Mouse (Mus musculus): Measurements from ENCODE around the gene Acaca. TPM values are rescaled to one million over a fixed set of nuclear protein-coding genes. Genes with fewer than 3 reads are reported as not detected.

Acaca gene
- polyA plus RNA-seq, 1 experiment from 2014 or later, result 5.5 TPM

GRCm38 (mm10) chr11:84179954-84180598 lies 50.6 kb downstream of the Acaca start:
- H3K4me3 ChIP-seq (replicated peaks; ENCODE audit: low read depth, low read length), result peak overlapping the region; percentile 77
- no peaks in the 10 kb centered on the region for H3K27me3 ChIP-seq (ENCODE audit: insufficient read depth, low read length)
- H3K9me3 ChIP-seq (replicated peaks; ENCODE audit: low read length), result no peaks in the 10 kb centered on the region
- TF ChIP-seq CTCF (IDR thresholded peaks at IDR 0.05; ENCODE audit: low read depth), result peak; percentile 33
- peak; percentile 89 for DNase-seq (ENCODE audit: low spot score)
- no peaks in the 10 kb centered on the region for H3K36me3 ChIP-seq (ENCODE audit: insufficient read depth, low read length)
- peak overlapping the region; percentile 92 for H3K4me2 ChIP-seq (ENCODE audit: low read length)
- WGBS, result under 1% methylated on average over 42 of the region's 44 CpGs
- peaks cover 9% of the 10 kb centered on the region; the same call in 1 of the 2 replicates for H3K4me1 ChIP-seq (replicated peaks; ENCODE audit: insufficient read depth, low read length)
- H3K27ac ChIP-seq, result peak overlapping the region; percentile 92
- H3K9ac ChIP-seq (ENCODE audit: low read depth, low read length), result peak overlapping the region; percentile 76
- ATAC-seq (replicated peaks; ENCODE audit: low FRiP score, low read depth), result peak; percentile 25

DNA sequence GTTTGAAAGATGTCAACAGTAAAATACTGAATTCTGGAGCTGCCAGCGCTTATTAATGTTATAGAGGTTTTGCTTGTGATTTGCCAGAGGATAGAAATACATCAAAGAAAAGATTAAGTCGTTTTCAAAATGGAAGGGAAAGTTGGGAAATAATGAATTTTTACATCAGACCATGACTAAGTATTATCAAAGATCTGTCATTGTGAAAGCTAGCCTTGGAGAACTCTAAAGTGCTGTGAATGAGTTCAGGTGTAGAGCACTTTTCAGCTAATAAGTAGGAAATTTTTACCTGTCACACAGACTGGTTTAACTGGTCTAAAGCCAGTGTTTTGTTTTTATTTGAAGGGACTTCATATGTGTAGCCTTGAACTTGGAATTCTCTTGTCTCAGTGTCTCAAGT lies 51.8 kb downstream of the Acaca start:
- H3K27me3 ChIP-seq (ENCODE audit: insufficient read depth, low read length), result no peaks in the 10 kb centered on the region
- ATAC-seq (replicated peaks; ENCODE audit: low FRiP score, low read depth) (no peak), DNase-seq (ENCODE audit: low spot score) (no peak)
- no peaks in the 10 kb centered on the region for H3K9me3 ChIP-seq (replicated peaks; ENCODE audit: low read length)
- H3K4me2 ChIP-seq (ENCODE audit: low read length), result no peak overlapping the region
- TF ChIP-seq CTCF (IDR thresholded peaks at IDR 0.05; ENCODE audit: low read depth), result no peak
- peaks cover 9% of the 10 kb centered on the region; the same call in 1 of the 2 replicates for H3K4me1 ChIP-seq (replicated peaks; ENCODE audit: insufficient read depth, low read length)
- H3K36me3 ChIP-seq (ENCODE audit: insufficient read depth, low read length), result no peaks in the 10 kb centered on the region
- 68% methylated on average over 2 of the region's 2 CpGs for WGBS
- H3K9ac ChIP-seq (ENCODE audit: low read depth, low read length), result no peak overlapping the region
- H3K27ac ChIP-seq, result no peak overlapping the region
- H3K4me3 ChIP-seq (replicated peaks; ENCODE audit: low read depth, low read length), result no peak overlapping the region

- DNase-seq (ENCODE audit: low spot score) (no peak), ATAC-seq (replicated peaks; ENCODE audit: low FRiP score, low read depth) (no peak)
- no peak for TF ChIP-seq CTCF (IDR thresholded peaks at IDR 0.05; ENCODE audit: low read depth)
- no peak overlapping the region for H3K4me2 ChIP-seq (ENCODE audit: low read length)
- H3K9me3 ChIP-seq (replicated peaks; ENCODE audit: low read length), result no peaks in the 10 kb centered on the region
- H3K4me1 ChIP-seq (replicated peaks; ENCODE audit: insufficient read depth, low read length), result no peaks in the 10 kb centered on the region
- 91% methylated on average over 3 of the region's 3 CpGs for WGBS
- H3K36me3 ChIP-seq (ENCODE audit: insufficient read depth, low read length), result no peaks in the 10 kb centered on the region
- no peak overlapping the region for H3K4me3 ChIP-seq (replicated peaks; ENCODE audit: low read depth, low read length)
- no peak overlapping the region for H3K27ac ChIP-seq
- H3K9ac ChIP-seq (ENCODE audit: low read depth, low read length), result no peak overlapping the region
- H3K27me3 ChIP-seq (ENCODE audit: insufficient read depth, low read length), result no peaks in the 10 kb centered on the region
These were observed 59.1 kb downstream of the Acaca start for GRCm38 (mm10) chr11:84188530-84188929.

DNA sequence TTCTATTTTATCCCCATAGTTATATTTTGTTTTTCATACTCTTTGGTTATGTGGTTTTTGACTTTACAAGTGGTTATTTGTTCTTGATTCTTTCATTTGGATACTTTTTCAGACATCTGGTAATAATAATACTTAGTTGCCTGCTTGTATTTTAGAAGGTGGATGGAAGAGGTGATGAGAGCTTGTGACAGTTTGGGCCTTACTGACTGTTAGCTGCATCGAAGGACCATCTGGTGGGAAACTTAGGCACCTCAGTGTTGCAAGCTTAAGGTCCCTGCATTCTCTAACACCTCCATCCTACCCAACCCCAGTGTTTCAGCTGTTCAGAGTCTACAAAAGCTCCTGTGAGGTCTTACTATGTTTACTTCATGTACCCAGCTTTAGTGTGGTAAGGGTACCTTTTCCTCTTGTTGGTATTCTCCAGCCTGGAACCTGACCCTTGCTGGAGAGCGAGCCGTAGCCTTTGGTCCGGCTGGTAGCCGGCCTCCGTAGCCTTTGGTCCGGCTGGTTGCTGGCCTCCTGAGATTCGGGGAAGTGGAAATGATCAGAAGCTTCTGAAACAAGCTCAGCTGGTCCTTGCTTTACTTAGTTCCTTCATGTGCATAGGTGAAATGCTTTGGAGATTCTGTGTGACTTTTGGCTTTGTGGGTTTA lies 61.2 kb downstream of the Acaca start:
- Histone ChIP-seq H3K4me1 (replicated peaks; ENCODE audit: insufficient read depth, low read length) (no peaks in the 10 kb centered on the region), H3K9me3 (replicated peaks; ENCODE audit: low read length) (no peaks in the 10 kb centered on the region), H3K4me3 (replicated peaks; ENCODE audit: low read depth, low read length) (no peak overlapping the region), H3K27me3 (ENCODE audit: insufficient read depth, low read length) (no peaks in the 10 kb centered on the region), H3K9ac (ENCODE audit: low read depth, low read length) (no peak overlapping the region), H3K4me2 (ENCODE audit: low read length) (no peak overlapping the region), H3K36me3 (ENCODE audit: insufficient read depth, low read length) (no peaks in the 10 kb centered on the region), H3K27ac (no peak overlapping the region)
- no peak for TF ChIP-seq CTCF (IDR thresholded peaks at IDR 0.05; ENCODE audit: low read depth)
- 81% methylated on average over 8 of the region's 8 CpGs for WGBS
- ATAC-seq (replicated peaks; ENCODE audit: low FRiP score, low read depth), result no peak
- no peak for DNase-seq (ENCODE audit: low spot score)

DNA sequence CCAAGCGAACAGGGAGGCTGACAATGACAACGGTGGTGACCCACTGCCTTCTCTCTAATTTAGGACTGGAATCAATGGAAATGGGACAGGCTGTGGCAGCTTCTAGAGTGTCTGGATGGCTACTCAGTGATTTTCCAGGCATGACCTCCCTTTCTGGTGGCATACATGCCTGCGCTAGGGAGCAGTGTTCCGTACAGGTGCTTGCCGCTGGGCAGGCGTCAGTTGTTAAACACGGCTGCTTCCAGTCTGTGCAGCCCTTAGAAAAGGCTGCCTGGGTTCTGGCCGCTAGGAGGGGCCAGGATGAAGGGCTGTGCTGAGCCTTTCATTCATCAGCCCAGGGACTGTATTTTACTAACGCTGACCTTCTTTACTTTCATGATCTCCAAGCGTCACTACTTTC lies 63.8 kb downstream of the Acaca start:
- H3K4me3 ChIP-seq (replicated peaks; ENCODE audit: low read depth, low read length), result no peak overlapping the region
- H3K9ac ChIP-seq (ENCODE audit: low read depth, low read length), result no peak overlapping the region
- 0 out of 2 replicates have a peak, but pooled peaks cover 5% of the 10 kb centered on the region for H3K36me3 ChIP-seq (ENCODE audit: insufficient read depth, low read length)
- 31% methylated on average over 10 of the region's 10 CpGs for WGBS
- H3K27me3 ChIP-seq (ENCODE audit: insufficient read depth, low read length), result no peaks in the 10 kb centered on the region
- peak; percentile 62 for TF ChIP-seq CTCF (IDR thresholded peaks at IDR 0.05; ENCODE audit: low read depth)
- no peaks in the 10 kb centered on the region for H3K9me3 ChIP-seq (replicated peaks; ENCODE audit: low read length)
- ATAC-seq (replicated peaks; ENCODE audit: low FRiP score, low read depth), result peak; percentile 52
- H3K4me1 ChIP-seq (replicated peaks; ENCODE audit: insufficient read depth, low read length), result no peaks in the 10 kb centered on the region
- peak; percentile 72 for DNase-seq (ENCODE audit: low spot score)
- H3K4me2 ChIP-seq (ENCODE audit: low read length), result 0 out of 2 replicates have a peak overlapping the region, but pooled peaks have one; percentile 19
- no peak overlapping the region for H3K27ac ChIP-seq

DNA sequence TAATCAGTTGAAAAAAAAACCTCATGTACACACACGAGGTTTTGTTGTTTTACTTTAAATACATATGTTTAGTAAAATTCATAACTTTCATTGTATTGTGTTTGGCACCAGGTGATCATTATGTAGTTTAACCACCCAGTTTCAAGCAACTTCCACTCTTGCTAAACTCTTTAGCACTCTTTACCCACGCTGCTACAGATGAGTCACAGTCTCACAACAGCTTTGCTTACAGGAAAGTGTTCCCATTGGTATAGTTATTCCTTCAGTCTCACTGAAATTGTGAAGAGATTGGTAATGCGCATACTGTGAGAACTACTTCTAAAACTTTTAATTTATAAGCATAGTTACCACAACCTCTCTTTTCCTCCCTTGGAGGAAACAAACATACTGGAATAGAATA lies 65.3 kb downstream of the Acaca start:
- 92% methylated on average over 3 of the region's 3 CpGs for WGBS
- no peak for TF ChIP-seq CTCF (IDR thresholded peaks at IDR 0.05; ENCODE audit: low read depth)
- DNase-seq (ENCODE audit: low spot score) (no peak), ATAC-seq (replicated peaks; ENCODE audit: low FRiP score, low read depth) (no peak)
- H3K4me1 ChIP-seq (replicated peaks; ENCODE audit: insufficient read depth, low read length), result no peaks in the 10 kb centered on the region
- H3K36me3 ChIP-seq (ENCODE audit: insufficient read depth, low read length), result 0 out of 2 replicates have a peak, but pooled peaks cover 5% of the 10 kb centered on the region
- no peak overlapping the region for H3K27ac ChIP-seq
- no peak overlapping the region for H3K9ac ChIP-seq (ENCODE audit: low read depth, low read length)
- no peaks in the 10 kb centered on the region for H3K27me3 ChIP-seq (ENCODE audit: insufficient read depth, low read length)
- H3K4me2 ChIP-seq (ENCODE audit: low read length), result no peak overlapping the region
- no peak overlapping the region for H3K4me3 ChIP-seq (replicated peaks; ENCODE audit: low read depth, low read length)
- H3K9me3 ChIP-seq (replicated peaks; ENCODE audit: low read length), result no peaks in the 10 kb centered on the region

Data from kidney, postnatal 0 days (tissue).